Comparison of ENCODE assay signal across 8 mouse cellular contexts in genomic region chrX:145307174-145307573, GRCm38 (mm10). TPM values are rescaled to one million over a fixed set of nuclear protein-coding genes. Genes with fewer than 3 reads are reported as not detected.
A peak's percentile ranks its signal among the peaks of the same experiment; 100 is the strongest.
DNase-seq lines count a peak whose midpoint lies in the region; ATAC-seq and TF ChIP-seq lines count a peak whose summit lies in the region.

No protein-coding gene starts in this region.

- TF ChIP-seq EP300 in MEL (IDR thresholded peaks at IDR 0.05; ENCODE audit: low read depth in 1 of 2, low read length in 2 of 2): no peak

- intact Hi-C loops in left cerebral cortex, postnatal 36 days (cut with DNase I): loop anchor here (5.0 kb wide), 1 partner anchor 905 kb away; no protein-coding TSS in a partner anchor

- TF ChIP-seq POLR2A in MEL (IDR thresholded peaks at IDR 0.05; ENCODE audit: control insufficient read depth in 1 of 2, insufficient read depth in 1 of 2, low read depth in 1 of 2, low read length in 2 of 2, poor library complexity in 1 of 2): no peak

- no peaks in the 10 kb centered on the region for H3K27me3 ChIP-seq in heart, embryonic 10.5 days (ENCODE audit: insufficient read depth, poor library complexity, severe bottlenecking)
- H3K27me3 ChIP-seq in MEL (ENCODE audit: control insufficient read depth in 1 of 2, insufficient read depth in 2 of 2, low read length in 2 of 2): no peaks in the 10 kb centered on the region

- no peak overlapping the region for H3K9ac ChIP-seq in MEL (ENCODE audit: control insufficient read depth, low read depth, low read length, poor library complexity, severe bottlenecking)

- peak; percentile 73 for DNase-seq in heart, embryonic 10.5 days (ENCODE audit: low spot score)
- DNase-seq in heart, adult 11 months: no peak
- peak; percentile 73 for DNase-seq in MEL (ENCODE audit: low read depth, low spot score)
- DNase-seq in cerebellum, adult 9-10 months: peak; percentile 4
- DNase-seq in heart, postnatal 4 days: peak; percentile 31
- peak; percentile 4 to 11 for DNase-seq in left cerebral cortex, postnatal 36 days (ENCODE audit: low spot score in 2 of 2)
- peak; percentile 65 for DNase-seq in retina, embryonic 14.5 days (ENCODE audit: low spot score)

- no peaks in the 10 kb centered on the region for H3K79me2 ChIP-seq in MEL (ENCODE audit: control insufficient read depth, insufficient read depth, low read length, poor library complexity)

- H3K9me3 ChIP-seq in heart, embryonic 10.5 days: no peaks in the 10 kb centered on the region
- no peaks in the 10 kb centered on the region for H3K9me3 ChIP-seq in MEL (replicated peaks; ENCODE audit: insufficient read depth, low read length)

- H3K27ac ChIP-seq in heart, embryonic 10.5 days: no peak overlapping the region
- no peak overlapping the region for H3K27ac ChIP-seq in MEL (ENCODE audit: control insufficient read depth, low read depth, low read length)

- TF ChIP-seq CTCF in MEL (IDR thresholded peaks at IDR 0.05 in 2 of 3, conservative IDR thresholded peaks at IDR 0.05 in 1 of 3; ENCODE audit: control insufficient read depth in 1 of 3, insufficient read depth in 1 of 3, low read depth in 2 of 3, low read length in 3 of 3, poor library complexity in 1 of 3, severe bottlenecking in 1 of 3): peak; percentile 32 to 87 (median 44); a peak in 5 of 6 replicates

- WGBS in heart, embryonic 10.5 days: 10% methylated on average over 2 of the region's 2 CpGs

- ATAC-seq in erythroid progenitor cell, adult 5-6 weeks (replicated peaks; ENCODE audit: low FRiP score, poor library complexity, severe bottlenecking): no peak

- no peaks in the 10 kb centered on the region for H3K4me1 ChIP-seq in heart, embryonic 10.5 days
- no peaks in the 10 kb centered on the region for H3K4me1 ChIP-seq in MEL (ENCODE audit: control insufficient read depth in 1 of 2, insufficient read depth in 2 of 2, low read length in 2 of 2)

- no peak overlapping the region for H3K4me3 ChIP-seq in heart, embryonic 10.5 days
- no peak overlapping the region for H3K4me3 ChIP-seq in MEL (ENCODE audit: control insufficient read depth in 1 of 2, insufficient read depth in 1 of 2, low read depth in 2 of 2, low read length in 2 of 2)

- H3K36me3 ChIP-seq in heart, embryonic 10.5 days: no peaks in the 10 kb centered on the region
- H3K36me3 ChIP-seq in MEL (ENCODE audit: control insufficient read depth in 1 of 2, insufficient read depth in 2 of 2, low read length in 2 of 2): no peaks in the 10 kb centered on the region

- peak; percentile 86 for TF ChIP-seq RAD21 in MEL (IDR thresholded peaks at IDR 0.05; ENCODE audit: low read depth, low read length)

TF ChIP-seq in MEL, 35 proteins besides CTCF, POLR2A, EP300 and RAD21:
- TF ChIP-seq ZC3H11A (IDR thresholded peaks at IDR 0.05; ENCODE audit: low read depth, low read length) (peak; percentile 82), MAX (IDR thresholded peaks at IDR 0.05; ENCODE audit: low read length) (no peak), USF2 (IDR thresholded peaks at IDR 0.05; ENCODE audit: borderline replicate concordance in 1 of 2, insufficient read depth in 1 of 2, low read depth in 1 of 2, low read length in 2 of 2) (no peak), SMC3 (IDR thresholded peaks at IDR 0.05; ENCODE audit: low read depth, low read length) (peak; percentile 92), RCOR1 (IDR thresholded peaks at IDR 0.05; ENCODE audit: low read depth, low read length) (peak; percentile 38; the same call in 1 of the 2 replicates), HCFC1 (IDR thresholded peaks at IDR 0.05; ENCODE audit: low read depth, low read length) (no peak), CHD2 (IDR thresholded peaks at IDR 0.05; ENCODE audit: low read length) (no peak), ZNF384 (IDR thresholded peaks at IDR 0.05; ENCODE audit: low read depth, low read length) (peak; percentile 73), TCF12 (IDR thresholded peaks at IDR 0.05; ENCODE audit: low read depth, low read length) (no peak), ETS1 (IDR thresholded peaks at IDR 0.05; ENCODE audit: low read depth, low read length) (no peak)
TF ChIP-seq in MEL: peak in this region for 4.

RNA-seq across cellular contexts. Expression of gene Lhfpl1, which starts 41.7 kb away (rescaled TPM):
- 2.7 TPM in 2 replicates for polyA plus RNA-seq in heart, embryonic 10.5 days (2016; fragmentation: Nextera tagmentation; extraction: Ambion mirVana)
- not detected in 2 replicates for total RNA-seq in MEL (2012; rRNA removed)
- polyA plus RNA-seq in MEL (2012; ENCODE audit: insufficient read depth in 1 of 2, insufficient read length in 2 of 2, low read depth in 1 of 2, low replicate concordance in 2 of 2, missing spikeins in 1 of 2): not detected
- not detected for total RNA-seq in heart, postnatal 4 days (2021)
- total RNA-seq in left cerebral cortex, postnatal 36 days (2021): under 1 TPM; 0.20 to 0.44 TPM
- total RNA-seq in erythroid progenitor cell, adult 5-6 weeks (2015; ENCODE audit: low replicate concordance): not detected in 2 replicates
- total RNA-seq in erythroid progenitor cell, adult 5-6 weeks (2017; ENCODE audit: low replicate concordance): not detected in 2 replicates
